Mouse (Mus musculus): ENCODE measurements around the gene Zfp553.

Gene Zfp553

GRCm38 (mm10) chr7:127211014-127211745 lies 21.7 kb upstream of the Zfp553 start:
- DNase-seq (ENCODE audit: low spot score), result no peak

DNA sequence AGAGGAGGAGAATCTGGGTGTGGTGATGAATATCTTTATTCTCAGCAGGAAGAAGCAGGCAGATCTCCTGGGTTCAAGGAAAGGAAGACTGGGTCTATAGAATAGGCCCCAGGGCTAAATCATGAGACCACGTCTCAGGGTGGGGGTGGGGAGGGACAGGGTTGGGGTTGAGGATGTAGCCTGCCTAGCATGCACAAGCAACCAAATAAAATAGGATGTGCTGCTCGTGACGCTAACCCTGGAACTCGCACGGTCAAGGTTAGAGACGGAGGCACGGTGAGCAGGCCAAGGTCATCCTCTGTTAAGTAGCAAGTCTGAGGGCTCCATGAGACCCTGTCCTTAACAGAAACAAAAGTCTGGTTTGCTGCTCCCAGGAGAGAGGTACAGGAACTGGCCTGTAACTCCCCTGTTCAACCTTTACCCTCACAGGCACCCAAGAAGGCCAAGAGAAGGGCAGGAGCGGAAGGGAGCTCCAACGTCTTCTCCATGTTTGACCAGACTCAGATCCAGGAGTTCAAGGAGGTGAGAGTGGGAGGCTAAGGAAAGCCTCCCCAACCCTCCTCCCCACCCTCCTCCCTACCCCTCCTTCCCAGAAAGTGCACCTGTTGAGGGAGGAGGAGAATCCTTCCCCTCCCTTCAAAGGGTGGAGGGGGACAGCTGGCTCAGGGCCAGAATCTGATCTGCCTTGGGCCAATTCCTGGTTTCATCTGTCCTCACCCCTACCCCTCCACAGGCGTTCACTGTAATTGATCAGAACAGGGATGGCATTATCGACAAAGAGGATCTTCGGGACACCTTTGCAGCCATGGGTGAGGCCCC lies 20.2 kb upstream of the Zfp553 start:
- no peak for DNase-seq (ENCODE audit: low spot score)

DNA sequence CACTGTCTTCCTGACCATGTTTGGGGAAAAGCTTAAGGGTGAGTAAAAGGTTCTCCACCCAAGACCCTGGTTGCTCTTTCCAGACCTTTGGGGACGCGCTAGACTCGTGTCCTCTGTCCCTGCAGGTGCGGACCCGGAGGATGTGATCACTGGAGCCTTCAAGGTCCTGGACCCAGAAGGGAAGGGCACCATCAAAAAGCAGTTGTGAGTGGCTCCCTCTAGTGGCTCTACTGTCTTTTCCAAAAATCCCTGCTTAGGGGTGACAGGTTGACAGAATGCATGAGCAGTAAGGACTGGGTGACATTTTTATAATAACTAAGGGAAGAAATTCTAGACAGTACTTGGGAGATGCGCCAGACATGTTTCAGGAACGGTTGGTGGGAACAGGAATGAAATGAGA lies 19.4 kb upstream of the Zfp553 start:
- DNase-seq (ENCODE audit: low spot score), result no peak

GRCm38 (mm10) chr7:127213930-127214329 lies 18.9 kb upstream of the Zfp553 start:
- DNase-seq (ENCODE audit: low spot score), result no peak

GRCm38 (mm10) chr7:127214521-127214920 lies 18.3 kb upstream of the Zfp553 start:
- no peak for DNase-seq (ENCODE audit: low spot score)

- DNase-seq (ENCODE audit: low spot score), result no peak
Observed at GRCm38 (mm10) chr7:127214981-127215871, 17.6 kb upstream of the Zfp553 start.

DNA sequence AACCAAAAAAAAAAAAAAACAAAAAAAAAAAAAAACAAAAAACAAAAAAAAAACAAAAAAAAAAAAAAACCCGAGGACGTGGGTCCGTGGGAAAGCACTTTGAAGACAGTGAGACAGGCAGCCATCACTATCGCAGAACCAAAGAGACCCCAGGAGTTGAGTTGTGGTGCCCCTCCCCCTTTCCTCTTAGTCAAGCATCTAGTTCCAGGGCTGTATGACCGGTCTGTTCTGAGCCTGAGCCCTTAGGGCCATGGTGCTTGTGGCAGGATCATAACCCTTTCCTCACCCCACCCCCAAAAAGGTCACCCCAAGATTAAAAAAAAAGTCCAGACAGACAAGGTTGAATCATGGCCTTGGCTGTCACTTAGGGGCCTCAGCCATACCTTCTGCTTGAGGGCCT lies 16.6 kb upstream of the Zfp553 start:
- no peak for DNase-seq (ENCODE audit: low spot score)

DNA sequence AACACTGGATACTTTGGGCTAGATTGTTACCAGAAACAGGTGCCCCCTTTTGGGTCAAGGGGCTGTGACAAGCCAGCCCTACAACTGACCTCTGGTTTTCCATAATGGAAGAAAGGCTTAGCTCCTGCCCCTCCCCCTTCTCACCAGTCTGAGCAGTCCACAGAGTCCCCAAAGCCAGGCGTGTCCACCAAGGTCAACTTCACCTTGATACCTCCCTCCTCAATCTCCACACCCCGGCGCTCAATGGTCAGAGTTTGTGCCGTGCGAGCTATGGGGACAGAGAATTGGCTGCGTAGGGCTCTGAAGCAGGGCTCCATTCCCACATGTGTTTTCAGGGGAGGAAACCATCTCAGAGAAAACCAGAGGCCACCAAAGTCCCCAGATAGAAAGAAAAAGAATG lies 15.4 kb upstream of the Zfp553 start:
- no peak for DNase-seq (ENCODE audit: low spot score)

GRCm38 (mm10) chr7:127217901-127218642 lies 14.8 kb upstream of the Zfp553 start:
- no peak for DNase-seq (ENCODE audit: low spot score)

DNA sequence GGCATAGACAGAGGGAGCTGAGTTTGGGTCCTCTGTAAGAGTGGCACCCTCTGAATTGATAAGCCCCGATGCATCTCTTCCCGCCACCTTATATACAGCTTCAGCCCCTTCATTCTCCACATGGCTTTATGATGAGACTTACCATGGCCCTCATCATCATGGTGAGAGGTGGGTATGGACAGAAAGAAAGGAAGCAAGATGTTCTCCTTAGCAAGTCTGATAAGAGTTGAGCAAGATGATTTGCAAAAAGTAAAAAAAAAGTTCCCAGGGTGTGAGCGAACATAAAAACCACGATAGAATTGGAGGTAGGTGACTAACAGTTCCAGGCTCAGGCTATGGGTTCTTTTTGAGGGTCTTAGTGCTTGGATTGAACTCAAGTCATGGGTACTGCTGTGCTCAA lies 14.2 kb upstream of the Zfp553 start:
- DNase-seq (ENCODE audit: low spot score), result no peak

- DNase-seq (ENCODE audit: low spot score), result no peak
Observed at GRCm38 (mm10) chr7:127220440-127220839, 12.4 kb upstream of the Zfp553 start.

DNA sequence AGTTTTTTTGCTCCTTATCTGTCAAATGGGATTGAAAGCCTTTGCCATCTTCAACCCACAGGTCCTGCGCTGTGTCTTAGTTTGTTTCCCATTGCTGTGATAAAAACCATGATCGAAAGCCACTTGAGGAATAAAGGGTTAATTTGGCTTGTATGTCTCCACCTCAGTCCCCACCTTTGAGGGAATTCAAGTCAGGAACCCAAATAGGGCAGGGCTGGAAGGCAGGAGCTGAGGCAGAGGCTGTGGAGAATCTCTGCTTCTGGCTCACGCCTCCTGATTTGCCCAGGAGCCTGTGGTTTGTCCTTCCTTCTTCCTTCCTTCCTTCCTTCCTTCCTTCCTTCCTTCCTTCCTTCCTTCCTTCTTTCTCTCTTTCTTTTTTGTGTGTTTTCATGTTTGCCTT lies 9.8 kb upstream of the Zfp553 start:
- no peak for DNase-seq (ENCODE audit: low spot score)

GRCm38 (mm10) chr7:127223515-127224478 lies 9.1 kb upstream of the Zfp553 start:
- no peak for DNase-seq (ENCODE audit: low spot score)

DNA sequence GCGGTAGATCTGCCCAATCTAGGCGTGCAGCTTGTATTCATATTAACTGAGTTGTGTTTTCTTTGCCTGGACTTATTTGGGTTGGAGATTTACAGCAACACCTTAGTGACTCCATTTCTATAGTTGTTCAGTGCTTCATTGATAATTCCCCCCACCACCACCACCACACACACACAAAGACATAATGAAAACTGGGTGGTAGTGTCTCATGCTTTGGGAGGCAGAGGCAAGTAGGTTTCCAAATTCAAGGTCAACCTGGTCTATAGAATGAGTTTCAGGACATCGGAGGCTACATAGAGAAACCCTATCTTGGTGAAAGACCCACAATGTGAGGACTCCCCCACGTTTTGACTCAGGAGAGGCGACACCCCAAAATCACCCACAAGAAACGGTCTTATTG lies 8.2 kb upstream of the Zfp553 start:
- DNase-seq (ENCODE audit: low spot score), result no peak

DNA sequence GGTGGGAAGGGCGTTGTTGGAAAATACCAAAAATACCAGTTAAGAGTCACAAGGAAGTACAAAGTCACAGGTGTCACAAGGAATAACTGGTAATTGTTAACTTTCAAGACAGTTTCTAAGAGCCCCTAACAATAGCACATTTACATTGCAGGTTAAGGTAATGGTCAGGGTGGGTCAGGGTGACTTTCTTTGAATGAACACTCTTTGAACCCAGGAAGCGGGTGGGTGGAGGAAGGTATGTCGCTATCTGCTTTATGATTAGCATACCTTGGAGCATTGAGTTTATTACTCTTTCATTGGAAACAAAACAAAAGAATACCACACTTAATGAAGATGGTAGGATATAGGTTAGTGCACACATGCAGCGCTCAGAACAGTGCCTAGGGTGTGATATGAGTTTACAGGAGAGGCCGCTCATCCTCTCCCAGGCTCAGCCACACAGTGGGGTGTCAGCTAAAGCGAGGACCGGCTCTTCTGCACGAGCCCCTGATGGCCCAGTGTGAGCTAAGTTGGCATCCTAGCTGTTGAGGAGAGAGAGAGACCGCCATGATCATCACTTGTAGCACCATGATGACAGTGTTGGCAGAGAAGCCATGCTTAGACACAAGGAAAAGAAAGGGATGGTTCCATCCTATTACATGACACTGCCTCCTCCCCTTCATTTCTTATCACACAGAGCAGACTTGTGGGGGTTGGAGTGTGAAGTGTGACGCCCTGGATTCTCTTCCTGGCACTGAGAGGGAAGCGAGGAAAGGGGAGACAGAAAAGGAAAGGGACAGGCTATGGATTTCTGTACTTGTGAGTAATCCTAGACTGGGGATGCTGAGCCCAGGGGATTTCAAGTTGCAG lies 7.5 kb upstream of the Zfp553 start:
- no peak for DNase-seq (ENCODE audit: low spot score)

GRCm38 (mm10) chr7:127228615-127229303 lies 4.1 kb upstream of the Zfp553 start:
- DNase-seq (ENCODE audit: low spot score), result peak; percentile 47

GRCm38 (mm10) chr7:127231376-127231775 lies 1.5 kb upstream of the Zfp553 start:
- no peak for DNase-seq (ENCODE audit: low spot score)

DNA sequence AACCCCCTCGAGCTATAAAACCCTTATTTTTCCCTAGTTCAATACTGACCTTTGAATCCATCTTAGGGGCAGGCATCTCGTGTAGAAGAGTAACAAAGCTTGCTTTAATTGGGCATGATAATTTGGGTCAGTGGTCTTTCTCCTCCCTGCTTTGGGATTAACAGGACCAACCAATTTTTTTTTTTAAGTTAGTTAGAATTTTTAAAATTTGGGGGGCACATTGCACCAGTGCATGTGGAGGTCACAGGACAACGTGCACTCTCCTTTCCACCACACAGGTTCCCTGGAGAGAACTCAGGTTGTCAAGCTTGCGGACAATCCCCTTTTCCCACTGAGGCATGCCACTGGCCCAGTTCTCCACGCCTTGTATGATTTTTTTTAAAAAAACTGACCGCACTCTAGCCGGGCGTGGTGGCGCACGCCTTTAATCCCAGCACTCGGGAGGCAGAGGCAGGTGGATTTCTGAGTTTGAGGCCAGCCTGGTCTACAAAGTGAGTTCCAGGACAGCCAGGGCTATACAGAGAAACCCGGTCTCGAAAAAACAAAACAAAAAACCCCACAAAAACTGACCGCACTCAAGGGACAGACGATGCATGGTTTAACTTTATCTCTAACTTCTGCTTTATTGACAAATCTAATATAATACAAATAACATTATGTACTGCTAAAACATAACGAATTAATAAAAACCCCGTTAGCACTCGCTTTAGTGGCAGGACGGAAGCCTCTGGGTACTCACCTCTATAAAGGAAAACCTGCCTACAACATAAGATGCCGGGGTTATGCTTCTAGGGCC lies 837 bp upstream of the Zfp553 start:
- no peak for DNase-seq (ENCODE audit: low spot score)

All from ovary, adult 18-20 months (tissue).